Mouse (Mus musculus) spleen, postnatal 36 days (tissue): Measurements from ENCODE around the gene Tcea2.
A peak's percentile ranks its signal among the peaks of the same experiment; 100 is the strongest.

Experiments used
- DNase-seq, 2 experiments: peaks; one replicate each; pipeline ENCODE4 v3.0.0; 2022; ENCODE audit warnings: low spot score in 2 of 2, mixed read lengths in 1 of 2

The Tcea2 gene

GRCm38 (mm10) chr2:181674934-181675333, 5.2 kb upstream of the Tcea2 start:
- no peak for DNase-seq

- peak in 1 of 2 experiments; percentile 30 for DNase-seq
Observed at GRCm38 (mm10) chr2:181675454-181675853, 4.7 kb upstream of the Tcea2 start.

- no peak for DNase-seq
Observed at GRCm38 (mm10) chr2:181676424-181676823, 3.7 kb upstream of the Tcea2 start.

GRCm38 (mm10) chr2:181677096-181677754, 2.9 kb upstream of the Tcea2 start:
- no peak for DNase-seq

GRCm38 (mm10) chr2:181677755-181678098, 2.4 kb upstream of the Tcea2 start:
- DNase-seq: no peak

GRCm38 (mm10) chr2:181678780-181679179, 1.3 kb upstream of the Tcea2 start:
- peak; percentile 78 to 81 for DNase-seq

- no peak for DNase-seq
Observed at GRCm38 (mm10) chr2:181680716-181681117, 607 bp downstream of the Tcea2 start.

- DNase-seq: no peak
Observed at GRCm38 (mm10) chr2:181681978-181682377, 1.9 kb downstream of the Tcea2 start.

GRCm38 (mm10) chr2:181683381-181683780, 3.3 kb downstream of the Tcea2 start:
- no peak for DNase-seq

GRCm38 (mm10) chr2:181684713-181685112, 4.6 kb downstream of the Tcea2 start:
- no peak for DNase-seq

GRCm38 (mm10) chr2:181685686-181686085, 5.6 kb downstream of the Tcea2 start:
- DNase-seq: no peak

GRCm38 (mm10) chr2:181687586-181687985, 7.5 kb downstream of the Tcea2 start:
- no peak for DNase-seq

- DNase-seq: no peak
Observed at GRCm38 (mm10) chr2:181689466-181690160, 9.5 kb downstream of the Tcea2 start.

GRCm38 (mm10) chr2:181691083-181691482, 11.0 kb downstream of the Tcea2 start:
- no peak for DNase-seq

GRCm38 (mm10) chr2:181691571-181691970, 11.5 kb downstream of the Tcea2 start:
- peak; percentile 65 to 74 for DNase-seq

- no peak for DNase-seq
Observed at GRCm38 (mm10) chr2:181692304-181692703, 12.2 kb downstream of the Tcea2 start.

GRCm38 (mm10) chr2:181693339-181694280, 13.5 kb downstream of the Tcea2 start, which contains the start of gene Rgs19:
TSS of gene Rgs19 (minus strand) at chr2:181693977.
- peak; percentile 91 to 93 for DNase-seq

- DNase-seq: no peak
Observed at GRCm38 (mm10) chr2:181694581-181694980, 14.5 kb downstream of the Tcea2 start.

- no peak for DNase-seq
Observed at GRCm38 (mm10) chr2:181695776-181696175, 15.7 kb downstream of the Tcea2 start.

- DNase-seq: no peak
Observed at GRCm38 (mm10) chr2:181696801-181697420, 16.8 kb downstream of the Tcea2 start.

GRCm38 (mm10) chr2:181698241-181698640, 18.1 kb downstream of the Tcea2 start, which contains the start of gene Lkaaear1:
TSS of gene Lkaaear1 (minus strand) at chr2:181698442.
- DNase-seq: no peak

GRCm38 (mm10) chr2:181706668-181707067, 26.6 kb downstream of the Tcea2 start:
- DNase-seq: no peak
